Mouse (Mus musculus) T-helper 1 cell (primary cell): ENCODE results near the gene Asic4.

ENCODE experiments used
- in situ Hi-C: fragments of 300-600 bp; cut with MboI, MseI; formaldehyde crosslinking; loops from one replicate; pipeline ENCODE4 v1.15.1; 2025; ENCODE audit warnings: high pct_unique_total_duplicates

Asic4 gene

DNA sequence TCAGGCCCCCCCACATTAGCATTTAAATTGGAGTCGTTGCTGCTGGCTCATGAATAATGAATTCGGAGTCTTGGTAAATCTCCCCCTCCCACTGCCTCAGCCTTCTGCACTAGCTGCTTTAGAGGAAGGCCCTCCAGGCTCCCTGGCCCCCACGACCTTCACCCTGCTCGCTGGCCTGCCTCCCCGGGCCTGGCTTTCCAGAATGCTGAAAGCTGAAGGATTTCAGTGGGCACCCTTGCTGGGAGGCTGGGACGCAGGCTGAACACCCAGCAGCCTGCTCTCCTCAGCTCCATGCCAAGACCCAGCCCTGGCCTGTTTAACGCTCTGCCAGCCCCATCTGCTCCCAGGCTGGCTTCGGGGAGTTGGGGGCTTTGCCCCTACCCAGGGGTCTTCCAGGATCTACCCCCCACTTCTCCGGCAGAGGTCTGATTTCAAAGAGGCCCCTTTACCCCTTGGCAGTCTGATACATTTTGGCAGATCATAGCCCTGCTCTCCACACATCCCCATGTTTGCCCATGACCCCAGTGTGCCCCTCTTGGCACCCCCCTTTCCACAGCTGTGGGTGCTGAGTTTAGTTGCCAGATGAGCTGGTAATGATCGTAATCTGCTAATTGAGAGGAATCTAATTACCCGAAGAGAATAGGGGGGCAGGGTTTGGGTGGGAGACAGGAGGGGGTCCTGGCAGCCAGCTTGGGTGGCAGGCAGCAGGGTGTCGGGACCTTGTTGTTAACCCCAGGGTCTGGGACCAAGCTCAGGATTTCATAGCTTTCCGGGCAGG, 6.8 kb upstream of the Asic4 start:
- in situ Hi-C loops, result no loop called here

DNA sequence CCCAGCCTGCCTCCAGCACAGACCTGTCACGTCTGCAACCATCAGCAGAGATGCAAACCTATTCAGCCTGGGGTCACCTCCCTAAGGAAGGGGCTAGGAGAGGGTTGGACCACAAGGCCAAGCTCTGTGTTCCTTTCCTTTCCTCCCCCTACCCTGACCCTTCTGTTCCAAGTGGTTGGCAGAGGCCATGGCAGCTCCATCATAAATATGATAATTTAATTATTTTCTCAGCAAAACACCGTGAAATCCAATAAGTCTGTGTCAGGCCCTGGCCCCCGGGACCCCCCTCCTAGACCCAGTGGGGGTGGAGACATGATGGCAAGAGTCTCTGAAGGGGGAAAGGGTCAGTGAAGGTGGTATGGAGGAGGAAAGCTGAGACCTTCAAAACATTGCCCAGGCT, 6.0 kb upstream of the Asic4 start:
- in situ Hi-C loops, result no loop called here

DNA sequence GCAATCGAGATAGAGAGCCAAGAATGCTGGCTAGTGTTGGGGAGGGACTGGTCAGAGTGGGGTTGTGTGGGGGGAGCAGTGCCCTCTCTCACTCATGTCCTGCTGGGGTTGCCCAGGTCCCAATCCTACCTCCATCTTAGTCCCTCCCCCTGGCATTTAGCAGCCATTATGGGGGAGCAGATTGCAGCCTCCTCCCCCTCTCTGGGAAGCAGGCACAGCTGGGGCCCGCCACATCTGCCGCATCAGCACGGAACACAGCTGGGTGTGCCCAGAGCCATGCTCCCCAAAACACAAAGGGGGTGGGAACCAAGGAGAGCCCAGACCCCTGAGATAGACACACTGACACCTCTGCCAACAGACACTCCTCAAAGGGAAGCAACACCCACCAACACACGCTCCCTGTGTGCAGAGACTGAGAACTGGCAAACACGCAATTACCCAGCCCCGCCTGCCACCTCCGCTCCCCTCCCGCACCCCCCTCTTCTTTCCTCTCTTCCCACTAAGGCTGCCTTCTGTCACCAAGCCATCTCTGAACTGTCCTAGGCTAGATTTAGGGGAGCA, 5.0 kb upstream of the Asic4 start:
- in situ Hi-C loops, result no loop called here

DNA sequence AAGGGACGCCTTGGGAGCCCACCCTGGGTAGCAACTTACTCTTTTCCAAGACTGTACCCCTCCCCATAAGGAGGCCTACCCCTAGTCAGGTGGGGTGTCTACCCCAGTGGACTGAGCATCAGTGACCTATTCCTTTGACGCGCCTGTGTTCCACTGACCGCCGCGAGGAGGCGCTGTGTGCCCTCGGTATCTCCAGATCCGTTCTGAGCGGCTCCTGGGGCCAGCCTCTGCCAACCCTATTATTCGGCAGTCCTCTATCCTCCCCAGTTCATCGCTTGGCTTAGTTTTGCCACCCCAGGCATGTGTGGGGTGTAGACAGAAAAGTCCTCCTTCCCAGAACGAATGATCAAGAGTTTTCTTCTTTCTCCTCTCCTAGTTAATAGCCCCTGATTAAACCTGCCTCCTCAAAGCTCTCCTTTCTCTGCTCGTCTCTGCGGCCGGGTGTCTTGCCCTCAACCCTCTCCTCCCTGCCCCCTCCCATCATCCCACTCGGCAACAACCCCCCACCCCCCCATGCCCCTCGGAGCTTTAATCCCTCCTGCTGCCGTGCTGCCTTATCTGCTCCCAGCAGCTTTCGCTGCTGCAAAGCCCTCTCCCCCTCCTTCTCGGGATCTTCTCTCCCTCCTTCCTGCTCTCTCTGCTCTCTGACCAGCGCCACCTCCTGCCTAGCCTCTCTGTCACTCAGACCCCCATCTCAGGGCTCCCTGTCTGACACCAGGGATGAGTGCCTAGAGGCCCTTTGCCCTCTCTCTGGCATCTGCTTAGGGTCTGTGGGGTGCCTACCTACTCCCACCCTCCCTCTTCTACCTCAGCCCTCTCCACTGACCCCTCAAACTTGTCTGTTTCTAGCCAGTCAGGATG, 4.3 kb upstream of the Asic4 start:
- in situ Hi-C loops, result no loop called here

DNA sequence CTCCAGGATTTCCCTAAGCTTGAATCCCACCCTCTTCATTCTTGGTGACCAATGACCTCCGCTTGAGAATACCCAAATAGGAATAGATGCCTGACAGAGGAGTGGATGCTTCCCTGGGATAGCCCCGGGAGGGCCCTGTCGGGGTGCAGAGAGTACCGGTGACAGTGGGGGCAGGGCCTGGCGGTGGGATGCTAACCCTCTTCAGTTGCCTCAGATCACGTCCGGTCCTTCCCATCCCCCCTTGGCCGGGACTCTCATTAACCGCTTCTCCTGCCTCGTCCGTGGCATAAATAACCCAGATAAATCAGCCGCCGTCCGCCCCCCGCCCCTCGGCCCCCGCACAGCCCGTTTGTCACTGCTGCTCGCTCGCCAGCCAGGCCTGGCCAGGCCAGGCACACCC, 3.6 kb upstream of the Asic4 start:
- in situ Hi-C loops, result no loop called here

DNA sequence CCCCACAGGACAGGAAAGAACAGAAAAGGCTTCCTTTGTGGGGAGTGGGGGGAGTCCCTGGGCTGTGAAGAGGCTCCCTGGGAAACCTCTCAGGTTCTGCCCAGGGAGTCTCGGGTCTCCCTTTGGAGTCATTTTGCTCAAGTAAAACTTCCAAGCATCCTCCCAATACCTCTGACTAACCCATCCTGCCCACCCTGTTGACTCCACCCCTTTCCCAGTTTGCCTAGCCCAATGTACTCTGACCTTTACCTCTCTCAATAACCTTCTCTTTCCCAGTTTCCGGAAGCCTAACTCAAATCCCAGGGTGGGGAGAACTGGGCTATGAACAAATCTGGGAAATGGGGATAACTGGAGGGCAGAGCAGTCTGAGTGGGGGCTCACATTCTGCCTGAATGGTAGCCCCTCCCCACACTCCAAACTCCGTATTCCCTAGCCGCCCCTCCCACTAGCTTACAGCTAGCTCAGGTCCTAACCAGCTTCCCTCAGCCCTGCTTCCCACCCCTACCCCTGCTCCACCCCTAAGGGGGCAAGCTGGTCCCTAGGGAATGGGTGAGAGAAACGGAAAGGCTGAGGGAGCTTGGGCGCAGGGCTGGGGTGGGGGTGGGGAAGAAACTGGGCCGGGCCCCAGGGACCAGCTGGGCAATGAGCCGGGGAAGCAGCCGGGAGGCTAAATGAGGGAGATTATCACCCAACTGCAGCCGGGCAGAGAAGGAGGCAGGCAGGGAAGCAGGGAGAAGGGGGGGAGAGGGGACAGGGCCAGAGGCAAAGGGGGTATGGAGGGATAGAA, 2.8 kb upstream of the Asic4 start:
- in situ Hi-C loops, result no loop called here

DNA sequence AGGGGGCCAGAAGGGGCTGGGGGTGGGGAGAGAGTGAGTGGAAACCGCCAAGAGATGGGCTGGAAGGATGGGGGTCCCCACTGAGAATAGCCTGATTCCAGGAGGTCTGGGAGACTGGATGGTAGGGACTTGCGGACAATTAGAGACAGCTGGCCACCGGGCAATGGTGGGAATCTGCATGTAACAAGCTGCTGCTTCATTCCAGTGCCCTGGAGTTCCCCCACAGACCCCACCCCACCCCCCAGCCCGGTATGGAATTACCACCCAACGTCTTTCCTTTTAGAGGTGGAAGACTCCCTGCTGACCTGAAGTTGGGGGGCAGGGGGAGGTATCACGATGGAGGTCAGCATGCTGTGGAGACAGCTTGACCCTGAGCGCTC, 2.2 kb upstream of the Asic4 start:
- in situ Hi-C loops, result no loop called here

DNA sequence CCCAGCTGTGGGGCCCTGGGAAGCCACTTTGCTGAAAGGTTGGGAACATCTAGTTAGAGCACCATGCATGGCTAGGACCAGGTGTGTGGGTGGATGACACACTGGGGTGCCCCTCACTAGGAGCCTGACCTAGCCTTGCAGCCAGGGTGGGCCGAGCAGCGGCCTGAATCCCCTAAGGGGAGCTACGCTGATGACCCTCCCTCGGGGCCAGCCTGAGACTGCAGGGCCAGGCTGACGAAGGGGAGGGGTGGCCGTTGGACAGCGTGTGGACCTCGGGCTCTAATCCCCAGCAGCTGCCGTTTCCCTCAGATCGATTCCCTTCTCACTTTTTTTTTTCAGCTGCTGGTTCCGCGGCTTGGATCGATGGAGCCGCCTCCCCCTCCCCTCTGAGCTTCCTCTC, 1.3 kb upstream of the Asic4 start:
- in situ Hi-C loops, result no loop called here

DNA sequence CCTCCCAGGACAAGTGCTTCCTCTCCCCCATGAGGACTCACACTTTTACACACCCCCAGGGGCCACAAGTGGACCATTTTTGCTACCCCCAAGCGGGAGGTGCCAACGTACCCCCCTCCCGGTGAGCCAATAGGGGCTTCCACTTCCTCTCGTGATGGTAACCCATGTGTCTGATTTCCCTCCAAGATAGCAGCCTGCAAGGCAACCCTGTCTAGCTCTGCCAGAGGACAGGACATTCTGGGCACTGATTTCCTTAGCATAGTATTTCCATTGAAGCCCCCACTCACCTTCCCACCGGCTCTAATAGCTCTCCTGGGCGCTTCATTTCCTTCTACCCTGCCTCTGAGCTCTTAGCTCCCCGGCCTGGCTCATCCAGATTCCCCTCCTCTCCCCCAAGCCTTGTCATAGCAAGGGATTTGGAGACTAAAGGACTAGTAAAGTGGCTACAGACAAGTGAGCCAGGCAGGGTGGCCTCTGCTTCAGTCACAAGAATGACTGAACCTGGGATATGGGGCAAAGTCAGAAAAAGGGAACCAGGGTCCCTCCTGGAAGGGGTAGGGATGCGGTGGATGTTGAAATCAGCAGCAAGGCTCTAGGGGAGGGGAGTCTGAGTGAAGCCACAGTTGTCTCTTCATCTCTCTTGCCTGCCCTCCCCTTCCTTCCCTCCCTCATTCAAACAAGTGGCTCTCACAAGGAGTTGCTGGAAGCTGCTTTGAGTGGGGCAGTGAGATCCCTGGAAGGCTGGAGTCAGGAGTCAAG, 680 bp upstream of the Asic4 start:
- in situ Hi-C loops, result no loop called here

DNA sequence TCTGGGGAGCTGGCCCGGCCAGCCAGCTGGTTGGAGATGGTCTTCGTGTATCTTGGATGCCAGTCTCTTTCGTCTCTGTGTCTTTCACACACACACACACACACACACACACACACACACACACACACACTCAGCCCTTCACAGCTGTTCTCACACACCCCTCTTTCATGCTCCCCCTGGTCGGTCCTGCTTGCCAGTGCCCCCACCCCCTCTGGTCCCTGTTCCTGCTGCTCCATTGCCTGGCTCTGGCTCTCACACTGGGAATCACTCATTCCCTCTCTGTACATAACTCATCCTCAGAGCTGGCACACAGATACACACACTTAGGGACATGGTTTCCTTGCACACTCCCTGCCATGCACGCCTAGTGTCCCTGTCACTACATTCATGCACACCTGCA, 1.7 kb downstream of the Asic4 start:
- in situ Hi-C loops, result no loop called here

DNA sequence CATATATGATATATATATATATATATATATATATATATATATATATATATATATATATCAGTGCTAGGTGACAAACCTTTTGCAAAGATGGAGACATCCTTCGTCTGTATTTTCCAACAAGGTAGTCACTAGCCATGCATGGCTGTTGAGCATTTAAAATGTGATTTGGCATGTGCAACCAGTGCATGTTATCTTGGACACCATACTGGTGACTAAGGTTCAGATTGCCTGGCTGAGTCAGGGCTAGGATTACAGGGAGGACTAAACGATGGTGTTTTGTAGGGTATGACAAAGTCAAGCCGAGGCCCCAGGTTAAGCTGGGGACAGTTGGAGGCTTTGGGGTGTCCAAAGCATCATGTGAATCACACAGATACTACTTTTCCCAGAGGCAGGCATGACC, 5.2 kb downstream of the Asic4 start:
- in situ Hi-C loops, result no loop called here

DNA sequence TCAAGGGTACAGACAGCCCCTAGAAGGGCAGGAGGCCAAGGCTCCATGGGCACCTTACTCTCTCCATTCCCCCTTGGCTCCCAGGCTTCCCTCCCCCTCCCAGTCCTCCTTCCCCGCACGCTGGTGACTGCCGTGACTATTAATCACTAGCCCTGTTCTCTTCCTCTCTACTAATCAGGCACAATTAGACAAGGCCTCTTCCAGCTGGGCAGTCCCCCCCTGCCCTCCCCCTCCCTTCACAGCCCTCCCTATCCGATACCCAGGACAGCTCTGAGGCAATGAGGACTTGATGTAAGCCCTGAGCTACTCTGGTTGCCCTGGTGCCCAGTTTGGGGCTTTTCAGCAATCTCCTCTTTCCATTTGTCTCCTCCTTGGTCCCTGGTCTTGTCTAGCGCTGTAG, 5.7 kb downstream of the Asic4 start:
- in situ Hi-C loops, result no loop called here

DNA sequence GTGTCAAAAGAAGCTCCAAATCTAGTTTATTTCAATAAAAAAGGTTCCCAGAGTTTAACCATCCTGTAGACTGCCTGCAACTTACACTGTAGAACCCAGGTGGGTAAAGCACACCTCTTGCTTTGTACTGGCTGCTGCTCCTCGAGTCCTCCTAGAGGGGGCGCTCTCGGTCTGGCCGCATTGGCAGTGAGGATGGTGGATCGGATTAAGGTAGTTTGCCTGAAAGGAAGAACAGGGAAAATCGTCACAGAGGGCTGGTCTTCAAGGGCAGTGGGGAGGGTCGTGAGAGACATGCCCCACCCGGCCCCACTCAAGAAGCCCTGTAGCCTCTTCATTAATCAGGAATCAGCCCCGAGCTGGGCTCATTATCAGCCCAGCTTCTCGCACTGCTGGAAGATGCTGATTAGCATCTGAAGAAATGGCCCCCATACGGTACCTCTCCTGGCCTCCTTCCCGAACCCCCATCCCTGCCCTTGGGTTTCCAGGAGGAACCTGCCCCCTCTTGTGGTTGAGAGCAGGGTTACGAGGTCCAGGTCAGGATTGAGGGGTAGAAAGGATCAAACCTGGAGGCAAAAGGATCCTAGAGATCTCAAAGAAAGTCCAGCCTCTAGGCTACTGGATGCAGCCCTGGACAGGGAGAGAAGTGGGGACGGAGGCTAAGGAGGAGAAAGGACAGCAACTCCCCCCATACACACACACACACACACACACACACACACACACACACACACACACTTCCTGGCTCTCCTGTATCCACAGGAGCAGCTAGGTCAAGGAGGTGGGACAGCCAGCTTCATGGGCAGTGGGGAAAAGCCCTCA, 6.7 kb downstream of the Asic4 start:
- in situ Hi-C loops, result no loop called here

DNA sequence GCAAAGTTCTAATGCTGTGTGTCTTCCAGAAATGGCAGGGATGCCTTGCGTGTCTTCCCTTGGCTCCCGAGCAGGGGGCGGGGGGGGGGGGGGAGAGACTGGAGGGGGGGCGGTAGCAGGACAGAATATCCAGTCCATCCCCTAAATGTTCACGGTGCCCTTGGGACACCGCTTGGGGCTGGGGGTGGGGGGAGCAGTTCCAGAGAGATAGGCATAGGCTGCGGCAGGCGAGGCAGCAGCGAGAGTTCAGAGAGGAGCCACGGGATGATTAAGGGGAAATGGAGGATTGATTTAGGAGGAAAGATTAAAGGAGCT, 7.4 kb downstream of the Asic4 start:
- in situ Hi-C loops, result no loop called here

DNA sequence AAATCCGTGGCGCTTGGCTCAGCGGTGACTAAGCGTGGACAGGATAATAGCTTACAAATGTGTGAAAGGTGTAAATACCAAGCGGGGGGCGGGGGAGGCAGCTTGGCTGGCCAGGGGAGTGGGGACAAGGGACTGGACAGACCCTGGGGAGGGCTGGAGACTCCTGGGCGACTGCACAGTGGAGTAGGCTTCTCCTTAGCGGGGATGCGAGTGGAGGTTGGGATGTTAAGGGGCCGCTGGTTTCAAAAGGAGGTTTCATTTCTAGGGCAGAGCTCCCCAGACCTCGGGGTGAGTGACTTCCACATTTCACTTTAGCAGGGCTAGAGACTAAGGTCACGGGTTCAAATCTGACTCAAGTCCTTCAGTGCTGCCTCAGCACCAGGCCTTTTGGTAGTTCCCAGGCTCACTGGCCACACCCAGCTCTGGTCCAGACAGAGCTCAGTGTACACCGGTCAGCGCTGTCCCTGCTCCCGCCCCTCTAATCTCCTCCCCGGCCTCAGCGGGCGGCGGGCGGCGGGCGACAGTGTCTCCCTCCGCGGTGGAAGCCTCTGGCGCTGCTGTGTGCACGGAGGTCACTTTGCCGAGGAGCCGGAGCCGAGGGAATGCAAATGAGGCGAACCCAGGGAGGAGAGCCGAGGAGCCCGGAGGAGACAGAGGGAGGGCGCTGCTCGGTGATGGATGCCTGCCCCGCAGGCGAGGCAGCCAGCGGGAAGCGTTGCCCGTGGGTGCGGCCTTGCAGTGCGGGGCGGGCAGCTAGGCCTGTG, 8.0 kb downstream of the Asic4 start:
- in situ Hi-C loops, result no loop called here

DNA sequence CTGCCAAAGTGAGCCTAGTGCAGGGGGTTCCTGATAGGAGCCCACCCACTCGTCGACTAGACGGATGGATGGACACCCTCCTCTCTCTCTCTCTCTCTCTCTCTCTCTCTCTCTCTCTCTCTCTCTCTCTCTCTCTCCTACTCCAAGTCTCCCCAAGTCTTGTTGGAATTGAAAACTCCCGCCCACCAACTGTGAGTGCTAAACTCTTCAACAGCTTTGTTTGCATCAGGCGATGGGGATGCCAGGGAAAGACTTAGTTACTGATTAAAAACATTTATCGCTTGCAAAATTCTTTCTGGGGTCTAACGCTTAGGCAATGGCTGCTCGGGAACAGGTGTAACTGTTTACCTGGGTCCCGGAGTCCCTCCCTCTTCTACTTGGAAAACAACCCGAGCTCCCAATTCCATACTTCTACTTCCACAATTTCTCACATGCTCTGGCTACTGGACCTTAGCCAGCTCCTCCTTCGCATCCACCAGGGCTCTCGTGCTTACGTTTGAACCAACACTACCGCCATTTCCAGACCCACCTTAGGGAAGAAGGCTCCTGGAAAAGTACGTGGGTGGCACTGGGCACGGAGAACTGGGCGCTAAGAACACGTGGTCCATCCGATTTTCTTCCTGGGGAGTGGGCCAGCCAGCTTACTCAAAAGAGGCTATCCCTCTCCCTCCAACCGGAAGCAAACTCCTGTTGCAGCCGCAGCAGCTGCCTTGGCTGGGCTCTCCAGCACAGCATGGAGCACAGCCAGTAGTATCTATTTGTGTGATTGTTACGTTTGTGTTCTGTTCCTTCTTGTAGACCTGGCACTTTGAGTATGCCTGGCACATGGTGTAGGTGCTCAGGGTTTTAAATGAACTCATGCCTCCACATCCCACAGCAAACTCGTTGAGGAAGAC, 8.8 kb downstream of the Asic4 start:
- in situ Hi-C loops, result no loop called here

DNA sequence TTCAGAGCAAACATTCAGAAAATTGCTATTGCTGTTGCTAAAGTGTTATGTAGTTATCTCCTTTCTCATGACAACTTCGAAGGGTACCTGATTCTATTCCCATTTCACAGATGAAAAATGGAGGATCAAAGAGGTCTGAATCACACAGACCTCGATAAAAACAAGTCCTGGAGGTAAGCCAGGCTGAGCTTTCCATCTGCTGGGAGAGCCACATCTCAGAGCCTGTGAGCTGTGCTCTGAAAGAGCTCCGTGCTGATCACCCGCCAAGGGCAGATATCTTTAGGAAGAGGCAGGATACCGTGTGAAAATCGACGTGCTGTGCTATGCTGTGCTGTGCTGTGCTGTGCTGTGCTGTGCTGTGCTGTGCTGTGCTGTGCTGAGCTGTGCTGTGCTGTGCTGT, 10.1 kb downstream of the Asic4 start:
- in situ Hi-C loops, result loop anchor here (5.0 to 10.0 kb wide), 3 partner anchors 123 to 405 kb away; partner anchors contain the start of gene Nhej1

DNA sequence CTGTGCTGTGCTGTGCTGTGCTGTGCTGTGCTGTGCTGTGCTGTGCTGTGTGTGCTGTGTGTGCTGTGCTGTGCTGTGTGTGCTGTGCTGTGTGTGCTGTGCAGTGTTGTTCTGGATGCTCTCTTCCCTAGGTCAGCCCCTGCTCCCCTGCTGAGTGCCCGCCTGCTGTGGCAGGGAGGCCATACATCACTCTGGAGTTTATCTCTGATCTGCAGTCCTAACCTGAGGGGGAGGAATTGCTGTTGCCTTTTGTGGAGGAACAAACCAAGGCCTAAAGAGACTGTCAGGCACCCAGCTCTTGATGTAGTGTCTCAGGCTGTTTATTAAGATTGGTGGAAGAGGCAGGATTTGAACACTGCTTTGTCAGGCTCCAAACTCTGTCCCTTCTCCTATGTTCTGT, 12.4 kb downstream of the Asic4 start:
- in situ Hi-C loops, result loop anchor here (5.0 to 10.0 kb wide), 3 partner anchors 125 to 408 kb away; partner anchors contain the start of gene Nhej1
